Mouse (Mus musculus) testis, adult 2 months (tissue): ENCODE measurements at regions not wholly inside any gene's neighbourhood (a gene's known extent, or its start where the extent isn't known, plus 50 kb on each side); places are given as distances from the start of the nearest gene placed in this dataset.

Experiments used
- H3K27ac ChIP-seq: fragments of 200-500 bp; 2 replicates; pipeline ENCODE4 v1.5.1; 2012; ENCODE audit warnings: low read depth, low read length; ENCODE audit not compliant: control insufficient read depth, insufficient read depth
- H3K27me3 ChIP-seq: fragments of 200-500 bp; 2 replicates; pipeline ENCODE4 v1.6.1; 2012; ENCODE audit warnings: mild to moderate bottlenecking, low read length, moderate library complexity; ENCODE audit not compliant: control insufficient read depth, insufficient read depth
- H3K36me3 ChIP-seq: fragments of 200-500 bp; 2 replicates; pipeline ENCODE4 v1.6.1; 2012; ENCODE audit warnings: mild to moderate bottlenecking, low read length; ENCODE audit not compliant: control insufficient read depth, insufficient read depth
- H3K4me1 ChIP-seq: fragments of 200-500 bp; 2 replicates; pipeline ENCODE4 v1.6.1; 2012; ENCODE audit warnings: low read length; ENCODE audit not compliant: control insufficient read depth, insufficient read depth
- H3K4me3 ChIP-seq: fragments of 200-500 bp; 2 replicates; pipeline ENCODE4 v1.5.1; 2012; ENCODE audit warnings: low read depth, mild to moderate bottlenecking, low read length, moderate library complexity, mixed read lengths; ENCODE audit not compliant: control insufficient read depth
- CTCF ChIP-seq: fragments of 200-500 bp; IDR thresholded peaks from 2 replicates; pipeline ENCODE4 v1.5.1; 2012; ENCODE audit warnings: low read depth, mild to moderate bottlenecking, inconsistent platforms, low read length, moderate library complexity; ENCODE audit not compliant: control insufficient read depth, insufficient read depth, insufficient replicate concordance
- POLR2A ChIP-seq: fragments of 200-500 bp; IDR thresholded peaks from 2 replicates; pipeline ENCODE4 v1.6.1; 2012; ENCODE audit warnings: low read depth, mild to moderate bottlenecking, inconsistent platforms, low read length, moderate library complexity; ENCODE audit not compliant: control insufficient read depth

GRCm38 (mm10) chr1:73374531-73375375 is 359.0 kb upstream of the Tnp1 start:
- no peaks in the 10 kb centered on the region for H3K36me3 ChIP-seq
- H3K27ac ChIP-seq = no peak overlapping the region
- no peak overlapping the region for H3K4me3 ChIP-seq
- no peaks in the 10 kb centered on the region for H3K27me3 ChIP-seq
- no peaks in the 10 kb centered on the region for H3K4me1 ChIP-seq
- TF ChIP-seq CTCF = no peak
- TF ChIP-seq POLR2A = no peak

- H3K4me1 ChIP-seq = no peaks in the 10 kb centered on the region; the same call in 1 of the 2 replicates
- no peak overlapping the region for H3K4me3 ChIP-seq
- H3K27ac ChIP-seq = no peak overlapping the region
- no peaks in the 10 kb centered on the region for H3K27me3 ChIP-seq
- TF ChIP-seq POLR2A = no peak
- H3K36me3 ChIP-seq = no peaks in the 10 kb centered on the region
Observed at GRCm38 (mm10) chr1:73368222-73368621, 352.5 kb upstream of the Tnp1 start.

- no peak overlapping the region for H3K4me3 ChIP-seq
- H3K27me3 ChIP-seq = no peaks in the 10 kb centered on the region
- TF ChIP-seq CTCF (no peak), POLR2A (no peak)
- H3K4me1 ChIP-seq = no peaks in the 10 kb centered on the region; the same call in 1 of the 2 replicates
- no peaks in the 10 kb centered on the region for H3K36me3 ChIP-seq
- H3K27ac ChIP-seq = no peak overlapping the region
Observed at GRCm38 (mm10) chr1:73365842-73366241, 350.1 kb upstream of the Tnp1 start.

- no peaks in the 10 kb centered on the region; the same call in 1 of the 2 replicates for H3K4me1 ChIP-seq
- no peak overlapping the region for H3K4me3 ChIP-seq
- no peaks in the 10 kb centered on the region for H3K27me3 ChIP-seq
- H3K36me3 ChIP-seq = no peaks in the 10 kb centered on the region
- H3K27ac ChIP-seq = no peak overlapping the region
- TF ChIP-seq POLR2A = no peak
- TF ChIP-seq CTCF = no peak
Observed at GRCm38 (mm10) chr1:73364300-73364683, 348.6 kb upstream of the Tnp1 start.

- Histone ChIP-seq H3K36me3 (no peaks in the 10 kb centered on the region), H3K4me3 (no peak overlapping the region), H3K27ac (no peak overlapping the region), H3K27me3 (no peaks in the 10 kb centered on the region), H3K4me1 (no peaks in the 10 kb centered on the region; the same call in 1 of the 2 replicates)
- TF ChIP-seq CTCF (no peak), POLR2A (no peak)
Observed at GRCm38 (mm10) chr1:73363549-73364299, 348.0 kb upstream of the Tnp1 start.

GRCm38 (mm10) chr1:73362122-73362521 is 346.4 kb upstream of the Tnp1 start:
- no peak for TF ChIP-seq CTCF
- TF ChIP-seq POLR2A = no peak
- Histone ChIP-seq H3K4me1 (no peaks in the 10 kb centered on the region; the same call in 1 of the 2 replicates), H3K27me3 (no peaks in the 10 kb centered on the region), H3K36me3 (no peaks in the 10 kb centered on the region), H3K27ac (no peak overlapping the region), H3K4me3 (no peak overlapping the region)

- H3K4me1 ChIP-seq = no peaks in the 10 kb centered on the region; the same call in 1 of the 2 replicates
Observed at GRCm38 (mm10) chr1:73361300-73361699, 345.6 kb upstream of the Tnp1 start.

More at GRCm38 (mm10) chr1:73361300-73361699, 345.6 kb upstream of the Tnp1 start:
- H3K4me3 ChIP-seq = no peak overlapping the region
- no peaks in the 10 kb centered on the region for H3K36me3 ChIP-seq
- H3K27ac ChIP-seq = no peak overlapping the region
- no peaks in the 10 kb centered on the region for H3K27me3 ChIP-seq
- no peak for TF ChIP-seq POLR2A
- TF ChIP-seq CTCF = no peak
